ENCODE assay signal across 9 mouse cellular contexts in genomic region chr12:103425016-103425728, GRCm38 (mm10). TPM values are rescaled to one million over a fixed set of nuclear protein-coding genes. Genes with fewer than 3 reads are reported as not detected.
A peak's percentile ranks its signal among the peaks of the same experiment; 100 is the strongest.
DNase-seq lines count a peak whose midpoint lies in the region; ATAC-seq and TF ChIP-seq lines count a peak whose summit lies in the region.
"Had no signal": no experiment of that assay in that cellular context is flagged by ENCODE, and none has a peak within 500 bp of the region (broad histone marks: within the 10 kb centered on the region; RNA-seq: fewer than 3 reads in every experiment).

No protein-coding gene starts in this region.

- H3K36me3 ChIP-seq in neural tube, embryonic 11.5 days (ENCODE audit: control insufficient read depth, insufficient read depth, low read length): no peaks in the 10 kb centered on the region
- H3K36me3 ChIP-seq in hindbrain, embryonic 16.5 days (ENCODE audit: control insufficient read depth, insufficient read depth, low read length): peaks cover 9% of the 10 kb centered on the region
- H3K36me3 ChIP-seq in midbrain, embryonic 15.5 days (replicated peaks): no peaks in the 10 kb centered on the region

- 5% methylated on average over 33 of the region's 33 CpGs for WGBS in cerebellum, adult 2 months
- 11% methylated on average over 33 of the region's 33 CpGs for WGBS in neural tube, embryonic 11.5 days
- 9% methylated on average over 33 of the region's 33 CpGs for WGBS in hindbrain, embryonic 16.5 days
- WGBS in midbrain, embryonic 15.5 days: 10% methylated on average over 33 of the region's 33 CpGs

- H3K27me3 ChIP-seq in cerebellum, adult 2 months (ENCODE audit: control insufficient read depth, insufficient read depth, low read length): no peaks in the 10 kb centered on the region
- H3K27me3 ChIP-seq in neural tube, embryonic 11.5 days (ENCODE audit: control insufficient read depth, insufficient read depth, low read length): no peaks in the 10 kb centered on the region
- H3K27me3 ChIP-seq in hindbrain, embryonic 16.5 days (replicated peaks; ENCODE audit: control insufficient read depth, insufficient read depth, low read length): no peaks in the 10 kb centered on the region
- H3K27me3 ChIP-seq in midbrain, embryonic 15.5 days (replicated peaks): no peaks in the 10 kb centered on the region

- no peak for TF ChIP-seq CTCF in cerebellum, adult 2 months (IDR thresholded peaks at IDR 0.05; ENCODE audit: borderline replicate concordance, insufficient read depth, low read depth, low read length)

- peak in 1 of 2 experiments; percentile 25 for DNase-seq in cerebellum, adult 2 months
- no peak for DNase-seq in cerebellum, postnatal 14 days
- no peak for DNase-seq in neural tube, embryonic 11.5 days (ENCODE audit: low spot score)
- DNase-seq in neural tube, embryonic 10.5 days (ENCODE audit: extremely low spot score, low spot score): no peak
- DNase-seq in gastrocnemius, adult 18-20 months (ENCODE audit: low spot score): no peak

- no peak for TF ChIP-seq POLR2A in cerebellum, adult 2 months (IDR thresholded peaks at IDR 0.05; ENCODE audit: borderline replicate concordance, insufficient read depth, low read length)

- peak overlapping the region; percentile 94 for H3K4me3 ChIP-seq in cerebellum, adult 2 months (replicated peaks; ENCODE audit: insufficient read depth, low read depth, low read length)
- peak overlapping the region; percentile 91 for H3K4me3 ChIP-seq in neural tube, embryonic 11.5 days (ENCODE audit: low read depth, low read length)
- peak overlapping the region; percentile 84 for H3K4me3 ChIP-seq in hindbrain, embryonic 16.5 days (ENCODE audit: low read length)
- peak overlapping the region; percentile 72 for H3K4me3 ChIP-seq in midbrain, embryonic 15.5 days

- H3K9me3 ChIP-seq in neural tube, embryonic 11.5 days (ENCODE audit: control insufficient read depth, low read length): no peaks in the 10 kb centered on the region; the same call in 1 of the 2 replicates
- H3K9me3 ChIP-seq in hindbrain, embryonic 16.5 days (ENCODE audit: control insufficient read depth, low read length): peaks cover 2% of the 10 kb centered on the region; the same call in 1 of the 2 replicates
- H3K9me3 ChIP-seq in midbrain, embryonic 15.5 days: no peaks in the 10 kb centered on the region

- peak overlapping the region; percentile 89 for H3K27ac ChIP-seq in cerebellum, adult 2 months (ENCODE audit: insufficient read depth, low read length)
- 0 out of 2 replicates have a peak overlapping the region, but pooled peaks have one; percentile 27 for H3K27ac ChIP-seq in neural tube, embryonic 11.5 days (ENCODE audit: low read depth, low read length)
- H3K27ac ChIP-seq in hindbrain, embryonic 16.5 days (ENCODE audit: low read depth, low read length): peak overlapping the region; percentile 73
- peak overlapping the region; percentile 72 for H3K27ac ChIP-seq in midbrain, embryonic 15.5 days

- peak overlapping the region; percentile 88 for H3K4me2 ChIP-seq in neural tube, embryonic 11.5 days (ENCODE audit: low read depth)
- peak overlapping the region; percentile 71 for H3K4me2 ChIP-seq in hindbrain, embryonic 16.5 days (ENCODE audit: low read length)
- peak overlapping the region; percentile 87 for H3K4me2 ChIP-seq in midbrain, embryonic 15.5 days

- ATAC-seq in neural tube, embryonic 11.5 days (ENCODE audit: insufficient read depth, low FRiP score, low TSS enrichment): peak; percentile 41; the same call in 1 of the 2 replicates
- ATAC-seq in hindbrain, embryonic 16.5 days: no peak
- peak; percentile 61; the same call in 1 of the 2 replicates for ATAC-seq in midbrain, embryonic 15.5 days (replicated peaks)
- ATAC-seq in megakaryocyte progenitor cell, adult 5-6 weeks (replicated peaks; ENCODE audit: poor library complexity): no peak; the same call in 1 of the 2 replicates

- H3K9ac ChIP-seq in neural tube, embryonic 11.5 days (ENCODE audit: low read length): peak overlapping the region; percentile 76
- peak overlapping the region; percentile 91 for H3K9ac ChIP-seq in hindbrain, embryonic 16.5 days (ENCODE audit: low read depth, low read length)
- peak overlapping the region; percentile 87 for H3K9ac ChIP-seq in midbrain, embryonic 15.5 days

- H3K4me1 ChIP-seq in cerebellum, adult 2 months (ENCODE audit: control insufficient read depth, insufficient read depth, low read length): no peaks in the 10 kb centered on the region; the same call in 1 of the 2 replicates
- H3K4me1 ChIP-seq in neural tube, embryonic 11.5 days (ENCODE audit: control insufficient read depth, insufficient read depth, low read length): peaks cover 10% of the 10 kb centered on the region; the same call in 1 of the 2 replicates
- peaks cover 38% of the 10 kb centered on the region for H3K4me1 ChIP-seq in hindbrain, embryonic 16.5 days (ENCODE audit: control insufficient read depth, insufficient read depth, low read depth, low read length)
- H3K4me1 ChIP-seq in midbrain, embryonic 15.5 days: peaks cover 40% of the 10 kb centered on the region

RNA-seq across cellular contexts. Expression of gene Ddx24, which starts 0.5 kb away (rescaled TPM):
- polyA plus RNA-seq in cerebellum, adult 2 months (2012; rRNA removed): 184 and 187 TPM in 2 replicates
- polyA plus RNA-seq in neural tube, embryonic 11.5 days (2014; fragmentation: Nextera tagmentation; extraction: Ambion mirVana): 111 and 118 TPM in 2 replicates
- 147 and 159 TPM in 2 replicates for polyA plus RNA-seq in hindbrain, embryonic 16.5 days (2015; fragmentation: Nextera tagmentation; extraction: Ambion mirVana)
- polyA plus RNA-seq in midbrain, embryonic 15.5 days (2015; fragmentation: Nextera tagmentation; extraction: Ambion mirVana): 138 and 139 TPM in 2 replicates
- 10 to 100 TPM; 73.5 to 91.8 TPM for total RNA-seq in gastrocnemius, adult 18-20 months (2021)
- 77.9 and 79.7 TPM in 2 replicates for total RNA-seq in megakaryocyte progenitor cell, adult 5-6 weeks (2015)
- 82.6 and 119 TPM in 2 replicates for total RNA-seq in megakaryocyte progenitor cell, adult 5-6 weeks (2017)

RNA-seq across cellular contexts. Expression of gene Ifi27, which starts 8.8 kb away (rescaled TPM):
- polyA plus RNA-seq in cerebellum, adult 2 months (2012; rRNA removed): 82.1 and 99.0 TPM in 2 replicates
- 1.8 and 2.0 TPM in 2 replicates for polyA plus RNA-seq in neural tube, embryonic 11.5 days (2014; fragmentation: Nextera tagmentation; extraction: Ambion mirVana)
- polyA plus RNA-seq in hindbrain, embryonic 16.5 days (2015; fragmentation: Nextera tagmentation; extraction: Ambion mirVana): 16.6 TPM in 2 replicates
- 15.1 and 15.4 TPM in 2 replicates for polyA plus RNA-seq in midbrain, embryonic 15.5 days (2015; fragmentation: Nextera tagmentation; extraction: Ambion mirVana)
- 10 to 100 TPM; 53.0 to 82.0 TPM for total RNA-seq in gastrocnemius, adult 18-20 months (2021)
- 61.5 and 79.9 TPM in 2 replicates for total RNA-seq in megakaryocyte progenitor cell, adult 5-6 weeks (2015)
- total RNA-seq in megakaryocyte progenitor cell, adult 5-6 weeks (2017): 51.8 and 55.5 TPM in 2 replicates

RNA-seq across cellular contexts. Expression of gene 9330161L09Rik, which starts 17.6 kb away (rescaled TPM):
- polyA plus RNA-seq in cerebellum, adult 2 months (2012; rRNA removed): 2.3 and 3.2 TPM in 2 replicates
- 1.2 and 1.3 TPM in 2 replicates for polyA plus RNA-seq in neural tube, embryonic 11.5 days (2014; fragmentation: Nextera tagmentation; extraction: Ambion mirVana)
- polyA plus RNA-seq in hindbrain, embryonic 16.5 days (2015; fragmentation: Nextera tagmentation; extraction: Ambion mirVana): 0.93 and 1.4 TPM in 2 replicates
- 1.8 and 2.0 TPM in 2 replicates for polyA plus RNA-seq in midbrain, embryonic 15.5 days (2015; fragmentation: Nextera tagmentation; extraction: Ambion mirVana)
- 1 to 10 TPM in 1 of 2 experiments, under 1 TPM in 1; 0.62 to 1.1 TPM for total RNA-seq in gastrocnemius, adult 18-20 months (2021)
- 1.5 and 3.0 TPM in 2 replicates for total RNA-seq in megakaryocyte progenitor cell, adult 5-6 weeks (2015)
- 0.25 and 0.47 TPM in 2 replicates for total RNA-seq in megakaryocyte progenitor cell, adult 5-6 weeks (2017)

RNA-seq across cellular contexts. Expression of gene Ifi27l2a, which starts 18.3 kb away (rescaled TPM):
- polyA plus RNA-seq in cerebellum, adult 2 months (2012; rRNA removed): 8.7 and 9.6 TPM in 2 replicates
- polyA plus RNA-seq in neural tube, embryonic 11.5 days (2014; fragmentation: Nextera tagmentation; extraction: Ambion mirVana): 1.4 TPM in 2 replicates
- polyA plus RNA-seq in hindbrain, embryonic 16.5 days (2015; fragmentation: Nextera tagmentation; extraction: Ambion mirVana): 2.2 and 2.6 TPM in 2 replicates
- polyA plus RNA-seq in midbrain, embryonic 15.5 days (2015; fragmentation: Nextera tagmentation; extraction: Ambion mirVana): 6.2 and 10.0 TPM in 2 replicates
- 10 to 100 TPM; 15.5 to 29.8 TPM for total RNA-seq in gastrocnemius, adult 18-20 months (2021)
- 6.0 and 9.2 TPM in 2 replicates for total RNA-seq in megakaryocyte progenitor cell, adult 5-6 weeks (2015)
- 11.5 and 11.6 TPM in 2 replicates for total RNA-seq in megakaryocyte progenitor cell, adult 5-6 weeks (2017)

RNA-seq across cellular contexts. Expression of gene Ifi27l2b, which starts 31.9 kb away (rescaled TPM):
- not detected in 2 replicates for polyA plus RNA-seq in cerebellum, adult 2 months (2012; rRNA removed)
- polyA plus RNA-seq in neural tube, embryonic 11.5 days (2014; fragmentation: Nextera tagmentation; extraction: Ambion mirVana): not detected in 2 replicates
- not detected in 2 replicates for polyA plus RNA-seq in hindbrain, embryonic 16.5 days (2015; fragmentation: Nextera tagmentation; extraction: Ambion mirVana)
- not detected in 2 replicates for polyA plus RNA-seq in midbrain, embryonic 15.5 days (2015; fragmentation: Nextera tagmentation; extraction: Ambion mirVana)
- not detected for total RNA-seq in gastrocnemius, adult 18-20 months (2021)
- not detected in 2 replicates for total RNA-seq in megakaryocyte progenitor cell, adult 5-6 weeks (2015)
- total RNA-seq in megakaryocyte progenitor cell, adult 5-6 weeks (2017): not detected in 2 replicates
- total RNA-seq: heart, postnatal 36 days had no signal

Comparison
In these comparisons a context has a peak if more than half of its experiments do, and no peak if none do; other contexts are left out.
1. H3K27ac ChIP-seq: peak in every context shown above with its lines; median percentile 89 in cerebellum, adult 2 months; 73 in hindbrain, embryonic 16.5 days; 72 in midbrain, embryonic 15.5 days; 27 in neural tube, embryonic 11.5 days.
2. ATAC-seq: peak in neural tube, embryonic 11.5 days (single experiment) and midbrain, embryonic 15.5 days (single experiment); none in hindbrain, embryonic 16.5 days (single experiment) and megakaryocyte progenitor cell, adult 5-6 weeks (single experiment).
3. Peak in every context shown above with its lines, with median percentiles within 50 percentile points of each other: H3K4me3 ChIP-seq, H3K4me2 ChIP-seq and H3K9ac ChIP-seq.